Mouse (Mus musculus): Measurements from ENCODE around the gene Olfr889.
"Not testable (repeated sequence)": the region's sequence is repeated elsewhere in the genome, so short reads cannot be mapped to it uniquely, and the experiment has no call there.

Olfr889 gene

GRCm38 (mm10) chr9:38114898-38115297 lies at the start of gene Olfr889:
TSS of gene Olfr889 (plus strand) at chr9:38115198.
- no peak for DNase-seq

DNA sequence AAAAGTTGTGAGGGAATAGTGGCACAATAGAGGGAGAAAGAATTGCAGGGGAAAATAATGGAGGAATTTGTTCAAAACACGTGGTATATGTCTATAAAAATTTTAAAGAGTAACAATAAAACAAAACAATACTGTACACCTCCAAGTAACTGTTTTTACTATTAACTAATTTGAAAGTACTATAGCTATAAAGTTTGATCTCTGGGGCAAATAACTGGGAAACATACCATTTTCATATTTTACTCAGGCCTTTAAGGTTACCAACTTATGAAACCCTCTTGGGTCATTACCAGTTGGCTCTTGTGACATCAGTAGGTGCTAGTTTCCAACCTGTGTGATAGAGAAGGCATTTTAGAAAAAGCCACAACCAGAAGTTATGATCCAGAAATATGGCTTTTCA lies 31.2 kb upstream of the Olfr889 start, which contains the start of gene Olfr887:
Olfr887 (plus strand) TSS at position 301 of the 400 bp plus-strand sequence.
- no peak for DNase-seq

DNA sequence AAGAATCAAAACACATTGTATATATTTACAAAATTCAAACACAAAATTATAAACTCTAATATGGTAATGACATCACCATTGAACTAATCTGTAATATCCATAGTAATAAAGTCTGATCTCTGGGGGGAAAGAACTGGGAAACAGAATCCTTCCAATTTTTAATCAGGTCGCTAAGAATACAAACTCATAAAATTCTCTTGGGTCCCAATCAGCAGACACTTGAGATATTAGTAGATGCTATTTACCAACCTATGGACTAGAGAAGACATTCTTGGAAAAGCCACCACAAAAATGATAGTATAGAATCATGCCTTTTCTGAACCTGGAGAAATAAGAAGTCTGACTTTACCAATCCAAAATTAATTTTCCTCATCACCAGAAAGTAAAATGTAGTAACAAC lies 7.2 kb upstream of the Olfr889 start, which contains the start of gene Olfr888:
Olfr888 (plus strand) TSS at position 301 of the 400 bp plus-strand sequence.
- no peak for DNase-seq

DNA sequence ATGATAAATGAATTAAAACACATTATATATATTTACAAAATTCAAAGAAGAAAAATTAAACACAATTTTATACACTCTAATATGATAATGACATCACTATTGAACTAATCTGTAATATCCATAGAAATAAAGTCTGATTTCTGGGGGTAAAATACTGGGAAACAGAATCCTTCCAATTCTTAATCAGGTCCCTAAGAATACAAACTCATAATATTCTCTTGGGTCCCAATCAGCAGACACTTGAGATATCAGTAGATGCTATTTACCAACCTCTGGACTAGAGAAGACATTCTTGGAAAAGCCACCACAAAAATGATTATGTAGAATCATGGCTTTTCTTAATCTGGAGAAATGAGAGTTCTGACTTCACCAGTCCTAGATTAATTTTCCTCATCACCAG lies 27.2 kb downstream of the Olfr889 start, which contains the start of gene Olfr890:
Olfr890 (plus strand) TSS at position 301 of the 400 bp plus-strand sequence.
- no peak for DNase-seq

DNA sequence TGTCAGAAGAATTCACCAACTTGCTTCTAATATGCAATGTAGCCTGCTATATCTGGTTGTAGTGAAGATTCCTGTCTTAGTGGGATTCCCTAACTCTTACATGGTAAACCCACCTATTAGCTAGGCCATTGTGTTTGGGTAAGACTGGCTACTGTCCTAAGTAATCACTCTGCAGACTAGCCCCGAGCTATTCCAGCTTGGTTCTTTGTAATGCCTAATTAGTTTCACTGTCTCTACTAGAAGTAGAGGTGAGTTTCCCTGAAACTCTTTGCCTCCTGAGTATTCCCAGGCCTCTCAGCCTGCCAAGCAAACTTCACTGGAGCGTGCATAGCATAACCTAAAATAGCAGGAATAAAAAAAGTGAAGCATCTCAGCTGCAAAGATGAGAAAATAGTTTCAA lies 53.3 kb downstream of the Olfr889 start:
- not testable (repeated sequence) for DNase-seq

All from cerebellum, postnatal 14 days (tissue).